Mouse (Mus musculus) embryonic facial prominence, embryonic 13.5 days (tissue): ENCODE measurements at regions not wholly inside any gene's neighbourhood (a gene's known extent, or its start where the extent isn't known, plus 50 kb on each side); places are given as distances from the start of the nearest gene placed in this dataset.

Source experiments
- ATAC-seq: fragments of 200-750 bp; cut with Nextera tagmentation; 2 replicates; pipeline ENCODE4 v1.8.0; 2017; ENCODE audit warnings: low read depth; ENCODE audit not compliant: insufficient number of reproducible peaks, insufficient read depth, low FRiP score, low TSS enrichment
- H3K27ac ChIP-seq: fragments of 300-500 bp; sonication (generic); 2 replicates; pipeline ENCODE4 v1.5.1; 2015; ENCODE audit warnings: moderate library complexity, mild to moderate bottlenecking, inconsistent platforms
- H3K27me3 ChIP-seq: fragments of 300-500 bp; sonication (generic); 2 replicates; pipeline ENCODE4 v1.6.1; 2015; ENCODE audit warnings: mild to moderate bottlenecking, inconsistent platforms
- H3K36me3 ChIP-seq: fragments of 300-500 bp; sonication (generic); 2 replicates; pipeline ENCODE4 v1.6.1; 2015; ENCODE audit warnings: mild to moderate bottlenecking, inconsistent platforms
- H3K4me1 ChIP-seq: fragments of 300-500 bp; sonication (generic); 2 replicates; pipeline ENCODE4 v1.6.1; 2015; ENCODE audit warnings: inconsistent platforms
- H3K4me2 ChIP-seq: fragments of 300-500 bp; sonication (generic); 2 replicates; pipeline ENCODE4 v1.6.1; 2015; ENCODE audit warnings: moderate library complexity, mild to moderate bottlenecking, inconsistent platforms
- H3K4me3 ChIP-seq: fragments of 300-500 bp; sonication (generic); 2 replicates; pipeline ENCODE4 v1.5.1; 2015; ENCODE audit warnings: mild to moderate bottlenecking, inconsistent platforms
- H3K9ac ChIP-seq: fragments of 300-500 bp; sonication (generic); 2 replicates; pipeline ENCODE4 v1.6.1; 2015; ENCODE audit warnings: mild to moderate bottlenecking, inconsistent platforms
- H3K9me3 ChIP-seq: fragments of 300-500 bp; sonication (generic); 2 replicates; pipeline ENCODE4 v1.6.1; 2016; ENCODE audit warnings: inconsistent platforms
- WGBS: fragments of 180-500 bp; shearing (Covaris S2); methylation state at CpG from one replicate; pipeline ENCODE4 v1.1.7; 2015; ENCODE audit warnings: mixed read lengths; 5-methylcytosine and 5-hydroxymethylcytosine counted together

DNA sequence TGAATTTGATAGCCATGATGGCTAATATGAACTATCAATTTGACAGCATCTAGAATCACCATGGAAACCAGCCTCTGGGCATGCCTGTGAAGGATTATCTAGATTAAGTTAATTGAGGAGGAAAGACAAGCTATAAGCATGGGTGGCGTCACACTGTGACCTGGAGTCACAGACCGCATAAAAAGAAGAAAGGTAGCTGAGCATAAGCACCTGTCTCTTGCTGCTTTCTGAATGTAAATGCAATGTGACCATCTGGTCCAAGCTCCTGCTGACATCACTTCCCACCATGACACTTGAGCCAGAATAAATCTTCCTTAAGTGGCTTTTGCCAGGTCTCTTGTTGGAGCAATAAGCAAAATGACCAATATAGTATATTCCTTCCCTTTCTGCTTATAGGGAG is 113.4 kb upstream of the Gm17728 start:
- Histone ChIP-seq H3K9ac (no peak overlapping the region), H3K36me3 (no peaks in the 10 kb centered on the region), H3K27ac (no peak overlapping the region), H3K4me2 (no peak overlapping the region), H3K4me1 (no peaks in the 10 kb centered on the region), H3K4me3 (no peak overlapping the region), H3K9me3 (no peaks in the 10 kb centered on the region), H3K27me3 (no peaks in the 10 kb centered on the region)
- ATAC-seq = no peak
- WGBS = 38% methylated on average over 2 of the region's 2 CpGs

DNA sequence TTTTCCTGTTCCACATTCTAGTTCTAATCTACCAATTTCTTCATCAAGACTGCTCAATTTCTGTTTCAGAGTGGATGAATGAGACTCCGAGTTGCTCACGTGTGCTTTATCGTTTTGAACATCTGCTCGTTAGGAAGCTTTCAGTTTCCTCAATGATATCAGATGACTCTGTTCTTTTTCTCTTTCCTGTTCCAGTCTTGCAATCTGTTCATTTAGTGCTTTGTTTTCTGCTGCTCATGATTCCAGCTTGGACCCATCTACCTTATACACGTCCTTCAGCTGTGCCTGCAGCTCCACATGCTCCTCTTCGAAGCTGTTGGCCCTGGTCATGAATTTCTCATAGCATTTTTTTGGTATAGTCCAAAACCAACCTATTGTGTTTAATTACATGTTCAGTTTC is 99.1 kb upstream of the Gm17728 start:
- Histone ChIP-seq H3K36me3 (no peaks in the 10 kb centered on the region), H3K4me2 (no peak overlapping the region), H3K9ac (no peak overlapping the region), H3K4me1 (no peaks in the 10 kb centered on the region), H3K27ac (no peak overlapping the region), H3K27me3 (no peaks in the 10 kb centered on the region), H3K9me3 (no peaks in the 10 kb centered on the region), H3K4me3 (no peak overlapping the region)
- 52% methylated on average over 6 of the region's 6 CpGs for WGBS
- no peak for ATAC-seq

DNA sequence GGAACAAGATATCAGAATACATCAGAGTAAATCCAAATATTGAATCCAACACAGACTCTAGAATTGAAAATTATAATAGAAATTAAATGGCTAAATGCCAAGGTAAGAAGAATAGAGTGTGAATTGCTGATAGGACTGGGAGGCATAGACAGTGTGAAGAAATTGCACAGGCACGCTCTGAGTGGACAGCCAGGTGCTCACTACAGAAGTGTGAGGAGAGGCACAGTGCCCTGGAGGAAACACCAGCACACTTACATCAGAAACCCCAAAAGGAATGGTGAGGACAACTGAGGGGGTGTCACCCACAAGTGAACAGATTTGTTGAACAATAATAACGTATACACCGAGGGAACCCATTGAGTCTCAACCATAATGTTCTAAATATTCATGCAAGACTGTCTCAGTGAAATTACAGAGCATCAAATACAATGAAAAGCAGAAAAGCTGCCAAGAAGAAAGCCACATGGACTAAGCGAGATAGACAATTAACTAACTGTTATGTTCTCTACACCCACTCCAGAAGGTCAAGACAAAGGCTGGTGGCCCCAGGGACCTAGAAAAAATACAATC is 92.9 kb upstream of the Gm17728 start:
- H3K36me3 ChIP-seq = no peaks in the 10 kb centered on the region
- ATAC-seq = no peak
- H3K4me2 ChIP-seq = no peak overlapping the region
- H3K4me1 ChIP-seq = no peaks in the 10 kb centered on the region
- no peak overlapping the region for H3K4me3 ChIP-seq
- H3K27me3 ChIP-seq = no peaks in the 10 kb centered on the region
- 89% methylated on average over 4 of the region's 4 CpGs for WGBS
- H3K9me3 ChIP-seq = no peaks in the 10 kb centered on the region
- no peak overlapping the region for H3K27ac ChIP-seq
- H3K9ac ChIP-seq = no peak overlapping the region

DNA sequence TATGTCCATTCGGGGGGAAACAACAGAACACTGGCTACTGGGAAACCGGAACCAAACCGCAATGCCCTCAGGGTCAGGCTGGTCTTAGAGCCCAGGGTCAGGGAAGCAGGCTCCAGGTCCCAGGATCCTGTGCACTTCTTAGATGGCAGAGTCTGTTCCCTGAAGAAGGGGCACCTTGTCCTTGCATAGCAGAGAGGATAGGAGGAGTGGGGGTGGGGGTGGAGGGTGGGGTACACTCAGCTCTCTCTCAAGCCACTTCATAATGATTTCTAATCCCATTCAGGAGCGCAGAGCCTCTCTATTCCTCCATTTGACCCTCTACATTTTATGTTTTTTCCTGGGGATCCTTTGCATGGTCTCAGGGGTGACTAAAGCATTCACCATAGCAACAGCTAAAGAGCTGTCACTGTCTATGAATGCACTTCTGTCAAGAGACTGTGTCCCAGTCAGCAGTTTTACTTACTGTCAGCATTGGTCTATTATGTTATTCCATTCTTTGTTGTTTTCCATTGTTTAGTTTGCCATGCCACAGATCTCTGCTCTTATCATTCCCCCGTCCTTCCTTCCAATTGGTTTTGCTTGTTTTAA is 64.2 kb upstream of the Gm17728 start:
- WGBS = 75% methylated on average over 5 of the region's 5 CpGs
- Histone ChIP-seq H3K4me1 (no peaks in the 10 kb centered on the region), H3K4me3 (no peak overlapping the region)

More for the DNA sequence above, 64.2 kb upstream of the Gm17728 start:
- Histone ChIP-seq H3K9ac (no peak overlapping the region), H3K4me2 (no peak overlapping the region), H3K27ac (no peak overlapping the region), H3K9me3 (no peaks in the 10 kb centered on the region), H3K27me3 (no peaks in the 10 kb centered on the region), H3K36me3 (no peaks in the 10 kb centered on the region)
- ATAC-seq = no peak
